Comparison of ENCODE assay signal across 7 mouse cellular contexts in the genomic region with DNA sequence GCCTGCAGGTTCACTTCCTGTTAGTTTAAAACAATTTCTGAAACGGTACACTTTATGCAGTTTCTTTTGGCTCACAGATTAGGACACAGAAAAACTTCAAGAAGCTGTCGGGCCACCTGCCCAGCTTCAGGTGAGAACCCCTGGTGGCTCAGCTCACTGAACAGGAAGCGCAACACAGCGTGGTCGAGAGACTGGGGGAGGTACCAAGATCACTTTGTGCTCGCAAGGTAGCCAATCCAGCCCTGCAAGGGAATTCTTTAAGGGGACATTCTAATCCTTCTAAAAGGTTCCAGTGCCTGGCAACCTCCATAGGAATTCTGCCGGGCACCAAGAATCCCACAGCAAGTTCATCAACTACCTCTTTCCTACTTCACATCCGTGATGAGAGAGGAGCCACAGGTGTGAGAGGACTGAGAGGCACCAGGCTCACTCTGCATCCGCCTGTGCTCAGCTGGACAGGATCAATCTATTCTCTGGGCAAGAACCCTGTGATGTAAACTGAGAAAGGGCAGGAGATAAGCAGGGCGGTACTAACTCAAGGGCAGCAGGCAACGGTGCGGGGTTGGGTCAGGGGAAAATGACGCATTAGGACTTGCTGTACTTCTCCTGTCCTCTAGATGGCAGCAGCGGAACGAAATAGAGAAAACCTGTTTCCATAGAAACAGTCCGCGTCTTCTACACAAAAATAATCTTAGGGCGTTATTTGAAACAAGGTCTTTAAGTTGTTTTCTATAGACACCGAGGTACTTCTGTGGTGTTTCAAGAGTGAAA.
DNase-seq lines count a peak whose midpoint lies in the region; ATAC-seq lines count a peak whose summit lies in the region.

No protein-coding gene starts in this region.

- H3K27ac ChIP-seq in intestine, embryonic 14.5 days (ENCODE audit: low read depth) = no peak overlapping the region

- peak; percentile 79 for ATAC-seq in intestine, embryonic 14.5 days (replicated peaks; ENCODE audit: low FRiP score, low TSS enrichment, low read depth)
- ATAC-seq in megakaryocyte-erythroid progenitor cell, adult 5-6 weeks (replicated peaks; ENCODE audit: low FRiP score, low TSS enrichment, poor library complexity, severe bottlenecking) = peak; percentile 97

- no peak overlapping the region for H3K4me3 ChIP-seq in intestine, embryonic 14.5 days (ENCODE audit: low read depth, low read length)

- intact Hi-C loops in gastrocnemius, postnatal 36 days (cut with DNase I) = no loop called here
- intact Hi-C loops in left cerebral cortex, postnatal 10 days (cut with DNase I) = loop anchor here (10.0 kb wide), 4 partner anchors 119 to 689 kb away; no protein-coding TSS in a partner anchor

- WGBS in intestine, embryonic 14.5 days = 2% methylated on average over 19 of the region's 19 CpGs

- DNase-seq in adrenal gland, adult 2 months = peak; percentile 75
- peak; percentile 87 for DNase-seq in embryo, embryonic 11 days
- peak; percentile 23 to 37 for DNase-seq in gastrocnemius, postnatal 36 days
- DNase-seq in intestine, embryonic 14.5 days (ENCODE audit: low spot score) = peak; percentile 82
- DNase-seq in left cerebral cortex, postnatal 10 days (ENCODE audit: extremely low spot score in 1 of 2, low spot score in 2 of 2) = peak; percentile 52 to 67
- DNase-seq in right cerebral cortex, postnatal 25 days = peak; percentile 62

- no peaks in the 10 kb centered on the region for H3K9me3 ChIP-seq in intestine, embryonic 14.5 days (ENCODE audit: control insufficient read depth, low read length)

- H3K27me3 ChIP-seq in intestine, embryonic 14.5 days (replicated peaks; ENCODE audit: control insufficient read depth, insufficient read depth, low read length) = peaks cover 9% of the 10 kb centered on the region

- H3K4me1 ChIP-seq in intestine, embryonic 14.5 days (replicated peaks; ENCODE audit: control insufficient read depth, insufficient read depth, low read length) = no peaks in the 10 kb centered on the region

- H3K36me3 ChIP-seq in intestine, embryonic 14.5 days (ENCODE audit: control insufficient read depth, insufficient read depth, low read length) = no peaks in the 10 kb centered on the region

- H3K4me2 ChIP-seq in intestine, embryonic 14.5 days (ENCODE audit: low read length) = peak overlapping the region; percentile 38

- no peak overlapping the region for H3K9ac ChIP-seq in intestine, embryonic 14.5 days (ENCODE audit: low read length)

Comparison
In these comparisons a context has a peak if more than half of its experiments do, and no peak if none do; other contexts are left out.
1. DNase-seq: peak in every context shown above with its lines; median percentile 87 in embryo, embryonic 11 days; 82 in intestine, embryonic 14.5 days; 75 in adrenal gland, adult 2 months; 62 in right cerebral cortex, postnatal 25 days; 60 in left cerebral cortex, postnatal 10 days; 30 in gastrocnemius, postnatal 36 days.